Mouse (Mus musculus): Measurements from ENCODE around the gene Gm7029.
A peak's percentile ranks its signal among the peaks of the same experiment; 100 is the strongest.
"Not testable (repeated sequence)": the region's sequence is repeated elsewhere in the genome, so short reads cannot be mapped to it uniquely, and the experiment has no call there.

The Gm7029 gene

DNA sequence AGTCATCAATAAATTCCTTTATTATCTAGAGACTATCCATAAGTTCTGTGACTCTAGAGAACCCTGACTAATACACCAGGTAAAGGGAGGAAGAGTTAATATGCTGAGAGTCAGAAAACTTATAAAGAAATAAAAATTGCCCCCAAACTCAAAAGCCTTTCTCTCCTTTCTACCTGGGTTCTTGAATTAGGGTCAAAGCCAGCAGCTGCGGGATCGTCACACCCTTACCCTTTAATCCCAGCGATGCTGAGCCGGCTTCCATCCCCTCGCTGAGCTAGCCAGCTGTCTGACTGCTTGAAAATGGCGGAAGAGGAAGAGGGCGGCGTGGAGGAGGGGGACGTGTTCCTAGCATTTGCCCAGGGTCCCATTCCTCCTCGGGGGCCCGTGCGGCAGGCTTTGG lies at the start of gene Gm7029:
Gene Gm7029 (plus strand): TSS at position 301 of the 400 bp plus-strand sequence.
- not testable (repeated sequence) for DNase-seq (ENCODE audit: low spot score)

DNA sequence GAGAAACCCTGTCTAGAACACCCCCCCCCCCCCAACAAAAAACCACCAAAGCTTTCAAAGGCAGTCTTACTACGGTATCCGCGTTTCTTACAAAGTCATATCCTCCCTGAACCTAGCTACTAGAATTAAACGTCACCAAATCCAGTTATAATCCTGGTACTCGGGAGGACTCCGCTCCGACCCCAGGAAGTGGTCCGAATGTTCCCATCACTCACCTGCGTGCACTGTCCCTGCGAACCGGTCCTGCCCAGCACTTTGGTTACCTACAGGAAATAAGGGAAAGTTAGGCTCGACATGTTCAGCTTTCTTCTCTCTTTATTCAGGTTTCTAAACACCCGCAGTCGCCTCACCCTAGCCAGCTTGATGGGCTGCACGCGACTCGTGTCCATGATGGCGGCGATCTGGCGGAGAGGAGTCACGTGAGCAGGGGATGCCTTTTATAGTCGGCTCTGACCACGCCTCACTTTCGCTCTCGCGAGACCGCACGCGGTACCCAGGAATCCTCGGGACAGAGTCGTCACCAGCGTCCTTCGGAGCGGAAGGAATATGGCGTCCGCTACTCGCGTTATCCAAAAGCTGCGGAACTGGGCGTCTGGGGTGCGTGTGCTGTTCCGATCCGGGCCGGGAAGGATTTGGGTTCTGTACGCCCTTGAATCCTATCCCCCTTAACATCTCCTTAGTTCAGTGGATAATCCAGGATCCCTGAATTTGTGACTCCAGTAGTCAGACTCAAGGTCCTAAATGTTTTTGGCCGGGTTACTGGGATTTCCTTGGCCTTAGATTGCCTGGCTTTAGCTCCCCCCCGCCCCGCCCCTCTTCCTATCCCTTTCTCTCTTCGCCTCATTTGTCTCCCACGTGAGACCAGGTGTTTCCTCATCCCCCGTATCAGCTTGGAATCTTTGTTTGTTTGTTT lies 49.3 kb upstream of the Gm7029 start, which contains the start of the genes Rps28 and Ndufa7:
Gene Rps28 (minus strand): TSS at position 479 of the 913 bp plus-strand sequence.
Gene Ndufa7 (plus strand): TSS at position 489 of the 913 bp plus-strand sequence.
- DNase-seq (ENCODE audit: low spot score), result peak; percentile 93

- DNase-seq (ENCODE audit: low spot score), result not testable (repeated sequence)
Observed at GRCm38 (mm10) chr17:33824997-33825330, 48.7 kb upstream of the Gm7029 start.

DNA sequence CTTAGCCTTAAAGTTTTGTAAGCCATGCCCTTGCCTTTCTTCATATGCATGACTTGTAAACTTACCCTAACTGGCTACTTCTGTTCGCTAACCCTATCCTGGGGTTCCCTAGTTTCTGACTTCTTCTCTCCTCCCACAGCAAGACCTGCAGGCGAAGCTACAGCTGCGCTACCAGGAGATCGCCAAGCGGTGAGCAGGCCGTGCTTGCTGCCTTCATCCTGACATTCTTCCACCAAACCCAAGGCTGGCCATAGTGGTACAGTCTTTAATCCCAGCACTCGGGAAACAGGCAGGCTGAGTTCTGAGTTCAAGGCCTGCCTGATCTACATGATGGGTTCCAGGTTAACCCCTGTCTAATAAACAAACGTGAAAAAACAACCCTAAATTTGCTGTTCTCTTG lies 48.2 kb upstream of the Gm7029 start:
- DNase-seq (ENCODE audit: low spot score), result no peak

GRCm38 (mm10) chr17:33826850-33827249 lies 46.8 kb upstream of the Gm7029 start:
- no peak for DNase-seq (ENCODE audit: low spot score)

- no peak for DNase-seq (ENCODE audit: low spot score)
Observed at GRCm38 (mm10) chr17:33828892-33829291, 44.7 kb upstream of the Gm7029 start.

GRCm38 (mm10) chr17:33829561-33829960 lies 44.1 kb upstream of the Gm7029 start:
- DNase-seq (ENCODE audit: low spot score), result no peak

DNA sequence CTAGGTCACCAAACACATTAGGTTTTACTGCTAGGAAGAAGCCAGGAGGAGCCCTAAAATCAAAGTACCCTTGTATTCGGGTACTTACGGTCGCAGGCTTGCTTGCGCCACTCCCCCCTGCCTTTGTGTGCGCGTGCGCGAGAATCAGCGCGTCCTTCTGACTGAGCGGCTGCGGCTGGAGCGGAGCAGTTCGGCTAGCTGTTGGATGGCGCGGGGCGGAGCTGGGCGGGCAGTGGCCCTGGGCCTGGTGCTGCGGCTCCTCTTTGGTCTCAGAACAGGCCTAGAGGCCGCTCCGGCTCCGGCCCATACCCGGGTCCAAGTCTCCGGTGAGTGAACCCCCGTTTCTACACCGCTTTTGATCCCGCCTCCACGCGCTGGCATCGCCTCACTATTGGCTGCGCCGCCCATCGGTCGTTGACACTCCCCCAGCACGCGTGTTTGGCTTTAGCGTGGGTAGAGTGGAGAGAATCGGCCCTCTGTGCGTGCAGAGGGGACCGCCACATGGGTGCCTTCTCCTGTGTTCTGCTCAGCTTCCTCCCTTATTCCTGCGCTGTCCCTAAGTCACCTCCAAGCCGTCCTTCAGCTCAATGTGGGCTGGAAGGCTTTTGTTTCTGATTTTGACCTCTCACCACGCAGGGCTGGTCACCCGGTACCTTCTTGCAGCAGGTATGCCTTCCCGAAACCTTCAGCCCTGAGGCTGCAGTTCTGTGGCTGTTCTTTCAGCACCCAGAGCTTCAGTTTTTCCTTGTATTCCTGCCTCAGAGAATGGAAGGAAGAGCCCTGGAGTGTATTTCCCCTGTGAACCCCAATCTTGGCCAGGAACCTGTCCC lies 30.5 kb upstream of the Gm7029 start, which contains the start of gene Cd320:
Gene Cd320 (plus strand): TSS at position 126 of the 830 bp plus-strand sequence.
- peak; percentile 60 for DNase-seq (ENCODE audit: low spot score)

DNA sequence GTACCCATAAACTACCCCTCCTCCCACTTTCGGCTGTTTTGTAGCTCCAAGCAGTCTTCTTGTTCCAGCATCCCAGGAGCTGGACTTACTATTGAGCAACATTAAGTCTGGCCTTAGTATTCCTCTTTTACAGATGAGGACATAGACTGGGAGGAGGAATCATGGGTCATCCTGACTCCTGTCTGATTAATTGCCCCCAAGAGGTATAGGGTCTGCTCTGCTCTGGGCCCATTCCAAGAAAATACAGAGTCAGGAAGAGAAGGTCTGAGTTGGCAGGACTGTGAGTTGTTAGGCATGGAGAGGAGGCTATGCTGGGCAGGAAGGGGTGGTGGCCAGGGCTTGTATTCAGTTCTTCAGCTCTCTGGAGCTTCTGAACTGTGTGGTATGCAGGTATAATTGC lies 29.4 kb upstream of the Gm7029 start:
- DNase-seq (ENCODE audit: low spot score), result no peak

GRCm38 (mm10) chr17:33848139-33848538 lies 25.5 kb upstream of the Gm7029 start:
- no peak for DNase-seq (ENCODE audit: low spot score)

- no peak for DNase-seq (ENCODE audit: low spot score)
Observed at GRCm38 (mm10) chr17:33851331-33851730, 22.3 kb upstream of the Gm7029 start.

DNA sequence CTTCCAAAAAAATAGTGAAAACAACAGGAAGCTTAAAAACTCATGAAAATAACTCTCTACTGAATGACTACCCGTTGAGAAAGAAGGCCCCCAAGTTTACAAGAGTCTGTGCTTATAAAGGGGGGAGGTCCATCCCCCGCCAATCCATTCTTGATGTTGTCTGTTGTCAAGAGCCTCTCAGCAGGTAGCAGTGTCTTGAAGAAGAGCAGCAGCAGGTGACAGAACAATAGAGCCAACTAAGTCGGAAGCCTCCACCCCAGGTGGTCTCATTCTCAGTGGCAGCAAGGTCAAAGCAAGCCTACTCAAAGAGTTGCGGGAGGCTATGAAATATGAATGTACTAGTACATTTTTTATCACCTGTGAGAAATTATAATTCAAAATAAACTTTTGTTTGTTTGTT lies 15.8 kb upstream of the Gm7029 start:
- DNase-seq (ENCODE audit: low spot score), result no peak

DNA sequence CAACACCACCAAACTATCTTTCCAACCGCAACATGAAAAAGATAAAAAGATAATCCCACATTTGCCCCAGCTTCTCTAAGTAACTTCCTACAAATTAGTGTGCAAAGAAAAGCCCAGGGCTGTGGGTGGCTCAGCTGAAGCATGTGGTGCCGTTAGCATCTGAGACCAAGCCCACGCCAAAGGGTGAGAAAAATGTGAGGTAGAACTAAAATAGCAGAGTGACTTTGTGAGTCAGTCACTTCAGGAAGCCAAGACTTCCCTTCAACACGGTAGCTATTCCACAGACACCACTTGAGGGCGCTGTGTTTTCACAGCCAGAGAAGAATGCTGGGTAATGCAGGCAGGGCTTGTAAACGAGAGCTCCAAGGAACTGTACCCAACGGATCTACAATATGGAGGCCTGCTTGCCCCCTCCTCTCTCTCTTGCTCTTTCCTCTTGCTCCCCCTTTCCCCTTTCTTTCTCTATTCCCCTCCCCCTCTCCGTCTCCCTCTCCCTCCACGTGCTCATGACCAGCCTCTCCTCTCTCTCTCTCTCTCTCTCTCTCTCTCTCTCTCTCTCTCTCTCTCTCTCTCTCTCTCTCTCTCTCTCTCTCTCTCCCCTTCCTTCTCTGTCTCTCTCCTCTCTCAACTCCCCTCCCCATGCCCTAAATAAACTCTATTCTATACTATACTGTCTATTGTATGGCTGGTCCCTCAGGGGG lies 8.2 kb upstream of the Gm7029 start:
- DNase-seq (ENCODE audit: low spot score), result no peak

- DNase-seq (ENCODE audit: low spot score), result no peak
Observed at GRCm38 (mm10) chr17:33874411-33874810, 774 bp downstream of the Gm7029 start.

DNA sequence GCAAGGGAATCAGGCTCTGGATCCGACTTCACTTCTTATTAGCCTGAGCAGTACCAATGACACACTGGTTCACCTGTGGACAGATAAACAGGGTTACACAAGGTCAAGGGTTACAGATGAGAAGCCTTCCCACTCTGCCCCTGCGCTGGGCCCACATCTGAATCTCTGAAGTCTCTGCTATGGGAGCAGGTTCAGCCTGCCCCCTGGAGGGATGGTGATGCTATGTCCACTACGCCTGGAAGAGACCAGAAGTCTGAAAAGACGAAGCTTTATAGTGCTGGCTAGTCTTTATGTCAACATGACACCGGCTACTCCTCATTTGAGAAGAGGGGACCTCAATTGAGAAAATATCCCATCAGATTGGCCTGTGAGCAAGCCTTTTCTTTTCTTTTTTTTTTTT lies 2.2 kb downstream of the Gm7029 start:
- DNase-seq (ENCODE audit: low spot score), result not testable (repeated sequence)

DNA sequence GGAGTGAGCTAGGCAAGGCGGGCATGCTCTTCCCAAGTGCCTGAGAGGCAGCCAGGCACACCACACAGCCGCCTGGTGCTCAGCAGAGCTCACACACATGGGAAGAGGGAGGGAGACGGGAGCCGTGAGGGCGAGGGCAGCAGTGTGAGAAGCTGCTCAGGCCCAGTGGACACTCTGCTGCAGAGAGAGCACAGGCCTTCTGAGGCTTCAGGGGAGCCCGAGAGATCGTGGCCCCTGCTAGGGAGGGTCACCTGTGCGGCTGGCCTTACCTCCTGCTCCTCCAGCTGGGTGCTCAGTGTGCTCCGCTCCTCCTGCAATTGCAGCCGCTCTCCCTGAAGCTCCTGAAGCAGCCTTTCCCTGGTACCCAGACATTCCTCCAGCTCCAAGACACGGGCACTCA lies 10.7 kb downstream of the Gm7029 start:
- not testable (repeated sequence) for DNase-seq (ENCODE audit: low spot score)

DNA sequence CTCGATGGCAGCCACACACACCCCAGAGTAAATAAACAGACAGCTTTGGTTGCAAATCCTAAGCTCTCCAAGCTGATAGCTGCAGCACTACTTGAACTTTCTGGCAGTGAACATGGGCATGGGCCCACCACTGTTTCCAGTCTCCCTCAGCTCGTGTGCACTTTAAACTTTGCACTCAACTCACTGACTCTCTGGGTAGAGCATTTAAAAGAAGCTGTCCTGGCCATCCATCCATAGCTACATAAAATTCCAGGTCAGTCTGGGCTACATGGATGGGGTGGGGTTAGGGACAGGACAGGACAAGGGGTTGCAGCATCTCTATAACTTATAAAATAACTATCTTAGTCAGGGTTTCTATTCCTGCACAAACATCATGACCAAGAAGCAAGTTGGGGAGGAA lies 14.2 kb downstream of the Gm7029 start:
- DNase-seq (ENCODE audit: low spot score), result not testable (repeated sequence)

GRCm38 (mm10) chr17:33888230-33888629 lies 14.6 kb downstream of the Gm7029 start:
- DNase-seq (ENCODE audit: low spot score), result not testable (repeated sequence)

DNA sequence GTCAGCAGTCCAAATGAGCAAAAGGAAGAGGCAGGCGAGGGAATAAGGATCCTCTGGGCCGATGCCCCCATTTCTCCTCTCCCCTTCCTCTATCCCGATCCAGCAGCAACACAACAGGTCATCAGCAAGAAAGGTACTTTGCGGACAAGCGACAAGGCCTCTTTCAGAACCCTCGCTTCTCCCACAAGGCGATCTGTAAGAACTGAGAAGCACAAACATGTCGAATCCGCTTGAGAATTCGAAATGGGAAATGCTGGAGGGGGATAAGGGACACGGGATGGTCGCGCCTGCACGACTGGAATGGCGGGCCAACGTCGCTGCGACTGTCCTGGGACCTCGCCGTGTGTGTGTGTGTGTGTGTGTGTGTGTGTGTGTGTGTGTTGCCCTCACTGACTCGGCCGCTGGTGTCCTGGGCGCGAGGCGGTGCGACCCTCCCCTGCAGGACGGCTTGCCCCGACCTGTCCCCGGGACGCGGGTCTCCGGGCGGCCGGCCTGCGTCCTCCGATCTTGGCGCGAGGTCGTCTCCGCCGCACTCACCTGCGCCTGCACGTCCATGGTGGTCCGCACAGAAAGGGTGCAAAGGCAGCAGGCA lies 16.4 kb downstream of the Gm7029 start:
- not testable (repeated sequence) for DNase-seq (ENCODE audit: low spot score)

DNA sequence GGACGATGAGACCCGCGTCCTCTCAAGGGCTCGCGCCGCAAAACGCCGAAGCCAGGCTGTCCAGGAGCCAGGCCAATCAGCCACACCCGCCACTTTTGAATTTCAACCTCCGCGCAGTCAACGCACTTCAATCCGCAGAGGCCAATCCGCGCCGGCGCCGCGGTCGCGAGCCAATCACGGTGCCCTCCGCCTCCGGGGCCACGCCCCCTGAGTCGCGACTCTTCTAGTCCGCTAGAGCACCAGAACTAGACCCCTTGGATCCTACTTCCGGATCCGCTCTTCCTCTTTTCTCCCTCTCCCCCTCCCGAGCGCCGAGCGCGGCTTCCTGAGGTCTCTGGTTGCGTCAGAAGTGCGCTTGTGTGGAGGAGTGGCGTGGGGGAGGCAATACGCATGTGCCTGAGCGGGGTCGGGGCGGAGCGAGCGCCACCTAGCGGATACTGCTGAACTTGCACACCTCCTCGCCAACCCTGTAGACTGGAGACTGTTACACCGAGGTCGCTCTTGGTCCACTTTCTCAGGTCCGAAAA lies 17.0 kb downstream of the Gm7029 start, which contains the start of gene Kifc1:
Gene Kifc1 (minus strand): TSS at position 129 of the 527 bp plus-strand sequence.
- DNase-seq (ENCODE audit: low spot score), result peak; percentile 98

DNA sequence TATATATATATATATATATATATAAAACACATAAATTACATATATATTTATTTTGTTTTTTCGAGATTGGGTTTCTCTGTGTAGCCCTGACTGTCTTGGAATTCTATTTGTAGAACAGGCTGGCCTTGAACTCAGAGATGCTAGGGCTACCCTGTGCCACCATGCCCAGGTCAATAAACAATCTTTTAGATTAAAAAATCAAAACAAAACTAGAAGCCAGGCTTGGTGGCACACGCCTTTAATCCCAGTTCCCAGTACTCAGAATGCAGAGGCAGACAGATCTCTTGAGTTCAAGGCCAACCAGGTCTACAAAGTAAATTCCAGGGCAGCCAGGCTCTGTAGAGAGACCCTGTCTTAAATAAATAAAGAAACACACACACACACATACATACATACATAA lies 17.7 kb downstream of the Gm7029 start:
- no peak for DNase-seq (ENCODE audit: low spot score)

All from urinary bladder, postnatal 10 days (tissue).